Mouse (Mus musculus) heart, adult 9 months (tissue): ENCODE measurements at regions not wholly inside any gene's neighbourhood (a gene's known extent, or its start where the extent isn't known, plus 50 kb on each side); places are given as distances from the start of the nearest gene placed in this dataset.

ENCODE experiments used
- DNase-seq, 2 experiments: peaks; one replicate each; pipeline ENCODE4 v3.0.0; 2022; ENCODE audit warnings: low spot score in 2 of 2

- DNase-seq: no peak
These were observed 157.8 kb upstream of the Mpdz start for GRCm38 (mm10) chr4:81600396-81600795.

- no peak for DNase-seq
These were observed 154.8 kb upstream of the Mpdz start for GRCm38 (mm10) chr4:81597390-81597789.

GRCm38 (mm10) chr4:81593431-81593830 is 150.8 kb upstream of the Mpdz start:
- DNase-seq: peak; percentile 16 to 35

GRCm38 (mm10) chr4:81582546-81582945 is 139.9 kb upstream of the Mpdz start:
- DNase-seq: no peak

- DNase-seq: peak; percentile 57 to 74
These were observed 137.9 kb upstream of the Mpdz start for GRCm38 (mm10) chr4:81580553-81580952.

- peak in 1 of 2 experiments; percentile 30 for DNase-seq
These were observed 136.9 kb upstream of the Mpdz start for GRCm38 (mm10) chr4:81579389-81580110.

- peak in 1 of 2 experiments; percentile 39 for DNase-seq
These were observed 136.4 kb upstream of the Mpdz start for GRCm38 (mm10) chr4:81578981-81579380.

- peak; percentile 58 to 68 for DNase-seq
These were observed 131.2 kb upstream of the Mpdz start for GRCm38 (mm10) chr4:81573771-81574170.

- DNase-seq: no peak
These were observed 128.1 kb upstream of the Mpdz start for GRCm38 (mm10) chr4:81570736-81571135.

- DNase-seq: no peak
These were observed 126.9 kb upstream of the Mpdz start for GRCm38 (mm10) chr4:81569531-81569930.

- DNase-seq: no peak
These were observed 125.8 kb upstream of the Mpdz start for GRCm38 (mm10) chr4:81568404-81568803.

- no peak for DNase-seq
These were observed 125.3 kb upstream of the Mpdz start for GRCm38 (mm10) chr4:81567928-81568327.

GRCm38 (mm10) chr4:81566526-81566925 is 123.9 kb upstream of the Mpdz start:
- no peak for DNase-seq

- DNase-seq: peak in 1 of 2 experiments; percentile 23
These were observed 123.1 kb upstream of the Mpdz start for GRCm38 (mm10) chr4:81565422-81566395.

GRCm38 (mm10) chr4:81564446-81564845 is 121.8 kb upstream of the Mpdz start:
- no peak for DNase-seq

GRCm38 (mm10) chr4:81563574-81563973 is 121.0 kb upstream of the Mpdz start:
- DNase-seq: no peak

- peak; percentile 37 to 53 for DNase-seq
These were observed 118.8 kb upstream of the Mpdz start for GRCm38 (mm10) chr4:81561453-81561852.

- no peak for DNase-seq
These were observed 108.2 kb upstream of the Mpdz start for GRCm38 (mm10) chr4:81550816-81551215.

- no peak for DNase-seq
These were observed 107.6 kb upstream of the Mpdz start for GRCm38 (mm10) chr4:81550256-81550655.

GRCm38 (mm10) chr4:81540496-81540895 is 97.9 kb upstream of the Mpdz start:
- no peak for DNase-seq

- no peak for DNase-seq
These were observed 96.9 kb upstream of the Mpdz start for GRCm38 (mm10) chr4:81539551-81539950.

GRCm38 (mm10) chr4:81536795-81537194 is 94.2 kb upstream of the Mpdz start:
- DNase-seq: no peak

- DNase-seq: peak; percentile 41 to 69
These were observed 87.9 kb upstream of the Mpdz start for GRCm38 (mm10) chr4:81530546-81530945.
